Mouse (Mus musculus): ENCODE measurements around the gene Pnmal2.

- peak; percentile 85 for TF ChIP-seq CTCF (IDR thresholded peaks at IDR 0.05)
- no peak for TF ChIP-seq EP300 (IDR thresholded peaks at IDR 0.05)
Observed at GRCm38 (mm10) chr7:16932704-16933577, 11.5 kb upstream of the Pnmal2 start.
